Mouse (Mus musculus) hindbrain, embryonic 16.5 days (tissue): Measurements from ENCODE around the gene Cpa5. TPM values are rescaled to one million over a fixed set of nuclear protein-coding genes. Genes with fewer than 3 reads are reported as not detected.

ENCODE experiments used
- ATAC-seq: fragments of 200-750 bp; cut with Nextera tagmentation; 2 replicates; pipeline ENCODE4 v1.8.0; 2017; ENCODE audit warnings: moderate TSS enrichment, moderate library complexity
- H3K27ac ChIP-seq: fragments of 300-500 bp; sonication (generic); 2 replicates; pipeline ENCODE4 v1.5.1; 2014; ENCODE audit warnings: low read depth, mild to moderate bottlenecking, control low read depth, low read length, moderate library complexity
- H3K27me3 ChIP-seq: fragments of 300-500 bp; sonication (generic); replicated peaks from 2 replicates; pipeline ENCODE4 v1.6.1; 2014; ENCODE audit warnings: low read length; ENCODE audit not compliant: control insufficient read depth, insufficient read depth
- H3K36me3 ChIP-seq: fragments of 300-500 bp; sonication (generic); 2 replicates; pipeline ENCODE4 v1.6.1; 2014; ENCODE audit warnings: mild to moderate bottlenecking, low read length, moderate library complexity, mixed read lengths; ENCODE audit not compliant: control insufficient read depth, insufficient read depth
- H3K4me1 ChIP-seq: fragments of 300-500 bp; sonication (generic); 2 replicates; pipeline ENCODE4 v1.6.1; 2014; ENCODE audit warnings: low read depth, low read length; ENCODE audit not compliant: control insufficient read depth, insufficient read depth
- H3K4me2 ChIP-seq: fragments of 300-500 bp; sonication (generic); 2 replicates; pipeline ENCODE4 v1.6.1; 2014; ENCODE audit warnings: mild to moderate bottlenecking, low read length, control low read depth, moderate library complexity
- H3K4me3 ChIP-seq: fragments of 300-500 bp; sonication (generic); 2 replicates; pipeline ENCODE4 v1.5.1; 2014; ENCODE audit warnings: mild to moderate bottlenecking, low read length, control low read depth, moderate library complexity
- H3K9ac ChIP-seq: fragments of 300-500 bp; sonication (generic); 2 replicates; pipeline ENCODE4 v1.6.1; 2014; ENCODE audit warnings: low read depth, mild to moderate bottlenecking, control low read depth, low read length, moderate library complexity
- H3K9me3 ChIP-seq: fragments of 300-500 bp; sonication (generic); 2 replicates; pipeline ENCODE4 v1.6.1; 2014; ENCODE audit warnings: mild to moderate bottlenecking, low read length, moderate library complexity; ENCODE audit not compliant: control insufficient read depth
- WGBS: fragments of 180-500 bp; shearing (Covaris S2); extraction: QIAGEN DNeasy Blood & Tissue Kit; methylation state at CpG from one replicate; pipeline ENCODE4 v1.1.7; 2014; 5-methylcytosine and 5-hydroxymethylcytosine counted together
- polyA plus RNA-seq: library from polyadenylated mRNA; unstranded; fragments of >200 nt; fragmentation: Nextera tagmentation; extraction: Ambion mirVana; gene quantifications from 2 replicates; pipeline ENCODE4 v1.2.1, GENCODE M21; 2015

The Cpa5 gene
- 0.09 and 0.12 TPM in 2 replicates for polyA plus RNA-seq

DNA sequence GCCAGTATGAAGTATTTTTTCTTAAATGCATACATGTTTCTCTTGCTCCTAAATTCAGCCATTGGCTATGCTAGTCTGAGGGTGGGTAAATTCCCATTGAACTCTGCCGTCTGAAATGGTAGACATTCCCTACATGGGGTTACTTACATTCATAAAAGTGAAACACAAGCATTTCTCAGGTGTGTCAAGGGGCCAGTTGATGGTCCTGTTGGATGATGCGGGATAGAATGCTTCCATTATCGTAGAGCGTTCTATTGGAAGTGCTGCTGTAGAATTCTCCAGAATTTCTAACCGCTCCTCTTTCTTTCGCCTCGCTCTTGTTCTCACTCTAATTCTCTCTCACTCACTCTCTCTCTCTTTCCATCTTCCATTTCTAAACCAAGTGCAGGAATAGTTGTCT, at the start of gene Cpa5:
Gene Cpa5, plus strand, starts transcription at position 301 of the 400 bp plus-strand sequence.
- no peak within 1 kb of the TSS for H3K27ac ChIP-seq
- H3K27me3 ChIP-seq: 0 out of 2 replicates have a peak, but pooled peaks cover 2% of the 10 kb centered on the region
- H3K4me1 ChIP-seq: no peaks in the 10 kb centered on the region
- no peak for ATAC-seq
- no peak within 1 kb of the TSS for H3K4me3 ChIP-seq
- H3K36me3 ChIP-seq: no peaks in the 10 kb centered on the region
- WGBS: 84% methylated on average over 7 of the region's 7 CpGs
- no peak within 1 kb of the TSS for H3K4me2 ChIP-seq
- H3K9ac ChIP-seq: no peak within 1 kb of the TSS
- no peaks in the 10 kb centered on the region for H3K9me3 ChIP-seq

DNA sequence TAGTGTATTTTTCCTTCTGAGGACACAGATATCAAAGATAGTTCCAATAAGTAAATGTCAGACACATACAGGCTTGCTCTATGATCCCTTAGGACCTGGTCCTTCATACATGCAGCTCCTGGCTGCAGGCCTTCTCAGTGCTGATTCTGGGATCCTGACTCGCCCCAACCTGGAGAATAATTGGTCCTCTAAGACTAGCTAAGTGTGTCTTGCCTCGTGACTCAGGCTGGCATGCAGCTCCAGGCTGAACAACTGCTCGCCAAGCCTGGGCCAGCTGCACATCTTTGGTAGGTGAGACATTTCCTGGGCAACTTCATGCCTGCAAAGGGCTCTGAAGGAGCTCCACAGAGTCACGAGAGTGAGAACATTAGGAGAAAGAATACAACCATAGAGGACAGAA, 48.7 kb upstream of the Cpa5 start:
- 85% methylated on average over 4 of the region's 4 CpGs for WGBS

DNA sequence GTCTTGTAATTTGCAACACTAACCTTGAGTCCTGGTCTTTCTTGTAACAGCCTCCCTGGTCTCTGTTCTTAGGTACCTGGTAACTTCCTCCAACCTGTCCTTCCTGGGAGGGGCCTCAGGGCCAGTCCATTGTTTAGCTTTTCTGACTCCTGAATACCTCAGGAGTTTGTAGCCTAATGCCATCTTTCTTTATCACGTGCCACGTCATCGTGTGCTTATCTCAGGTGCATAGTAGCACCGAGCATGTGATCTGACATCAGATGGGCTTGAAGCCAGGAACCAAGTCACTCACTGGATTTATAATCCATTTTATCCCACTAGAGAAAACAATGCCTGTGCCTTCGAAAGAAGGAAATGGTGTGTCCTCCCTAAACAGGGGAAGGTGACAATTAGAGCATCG, 47.2 kb upstream of the Cpa5 start:
- Histone ChIP-seq H3K4me1 (no peaks in the 10 kb centered on the region), H3K27ac (no peak overlapping the region), H3K9me3 (no peaks in the 10 kb centered on the region), H3K36me3 (no peaks in the 10 kb centered on the region), H3K4me3 (no peak overlapping the region), H3K9ac (no peak overlapping the region), H3K4me2 (no peak overlapping the region), H3K27me3 (no peaks in the 10 kb centered on the region)
- 81% methylated on average over 6 of the region's 6 CpGs for WGBS
- ATAC-seq: no peak

More for the DNA sequence above, 48.7 kb upstream of the Cpa5 start:
- H3K36me3 ChIP-seq: no peaks in the 10 kb centered on the region
- no peaks in the 10 kb centered on the region for H3K4me1 ChIP-seq
- H3K4me3 ChIP-seq: no peak overlapping the region
- no peak overlapping the region for H3K27ac ChIP-seq
- no peaks in the 10 kb centered on the region for H3K9me3 ChIP-seq
- ATAC-seq: no peak
- no peak overlapping the region for H3K9ac ChIP-seq
- no peak overlapping the region for H3K4me2 ChIP-seq
- no peaks in the 10 kb centered on the region for H3K27me3 ChIP-seq

DNA sequence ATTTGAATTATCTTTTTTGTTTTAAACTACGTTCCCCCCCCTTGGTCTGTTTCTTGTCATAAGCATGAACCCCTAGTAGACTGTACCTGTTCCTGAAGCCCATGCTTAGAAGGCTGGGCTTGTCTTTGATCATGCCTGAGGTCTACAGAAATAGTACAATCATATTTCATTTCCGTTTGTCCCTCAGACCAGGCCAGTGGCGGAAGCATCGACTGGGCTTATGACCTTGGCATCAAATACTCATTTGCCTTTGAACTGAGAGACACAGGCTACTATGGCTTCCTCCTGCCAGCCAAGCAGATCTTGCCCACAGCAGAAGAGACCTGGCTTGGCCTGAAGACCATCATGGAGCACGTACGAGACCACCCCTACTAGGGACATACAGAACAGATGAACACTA, 46.8 kb upstream of the Cpa5 start:
- Histone ChIP-seq H3K27ac (no peak overlapping the region), H3K9me3 (no peaks in the 10 kb centered on the region), H3K4me2 (no peak overlapping the region), H3K4me1 (no peaks in the 10 kb centered on the region), H3K36me3 (no peaks in the 10 kb centered on the region), H3K27me3 (no peaks in the 10 kb centered on the region), H3K4me3 (no peak overlapping the region), H3K9ac (no peak overlapping the region)
- WGBS: 95% methylated on average over 6 of the region's 6 CpGs
- ATAC-seq: no peak

DNA sequence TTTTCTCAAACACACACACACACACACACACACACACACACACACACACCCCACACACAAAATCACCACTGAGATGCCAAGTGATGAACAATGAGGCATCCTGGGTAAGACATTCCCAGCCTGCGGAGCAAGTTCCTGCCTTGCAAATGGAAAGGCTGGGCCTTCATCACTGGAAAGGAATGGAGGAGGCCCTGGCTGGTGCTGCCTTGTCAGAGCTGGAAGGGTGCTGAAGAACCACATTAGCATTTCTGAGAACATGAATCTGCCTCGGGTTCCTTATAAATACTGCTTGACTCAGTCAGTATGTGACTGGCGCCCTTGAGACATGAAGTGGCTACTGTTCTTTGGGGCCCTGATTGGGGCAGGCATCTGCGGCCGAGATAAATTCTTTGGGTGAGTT, 42.7 kb upstream of the Cpa5 start, which contains the start of gene Cpa4:
Gene Cpa4, plus strand, starts transcription at position 301 of the 400 bp plus-strand sequence.
- no peak within 1 kb of the TSS for H3K27ac ChIP-seq
- no peak for ATAC-seq
- WGBS: 74% methylated on average over 5 of the region's 5 CpGs

DNA sequence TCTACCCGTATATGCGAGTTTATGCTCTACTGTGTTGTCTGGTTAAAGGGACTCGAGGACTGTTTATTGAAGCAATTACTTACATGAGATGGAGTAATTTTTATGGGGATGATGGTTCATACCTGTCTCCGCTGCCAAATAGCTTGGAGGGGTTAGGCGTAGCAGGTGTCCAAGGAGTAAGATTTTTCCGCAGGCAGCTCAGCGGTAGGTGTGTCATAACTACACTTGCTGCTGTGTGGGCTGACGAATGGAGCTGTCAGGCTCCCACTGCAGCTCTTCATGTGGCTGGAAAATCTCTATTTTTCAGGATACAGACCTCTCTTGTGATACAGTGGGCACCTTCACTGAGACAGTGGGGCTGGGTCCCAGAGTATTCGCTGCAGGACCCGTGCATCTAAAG, 41.5 kb upstream of the Cpa5 start:
- H3K36me3 ChIP-seq: no peaks in the 10 kb centered on the region
- no peak overlapping the region for H3K4me3 ChIP-seq
- WGBS: 83% methylated on average over 10 of the region's 10 CpGs
- H3K4me1 ChIP-seq: peaks cover 9% of the 10 kb centered on the region
- peak; percentile 41; the same call in 1 of the 2 replicates for ATAC-seq
- H3K9me3 ChIP-seq: no peaks in the 10 kb centered on the region
- no peak overlapping the region for H3K9ac ChIP-seq
- no peak overlapping the region for H3K4me2 ChIP-seq
- no peaks in the 10 kb centered on the region for H3K27me3 ChIP-seq
- H3K27ac ChIP-seq: no peak overlapping the region

More for the DNA sequence above, 42.7 kb upstream of the Cpa5 start, which contains the start of gene Cpa4:
- Histone ChIP-seq H3K9ac (no peak within 1 kb of the TSS), H3K4me3 (no peak within 1 kb of the TSS), H3K4me2 (no peak within 1 kb of the TSS), H3K4me1 (peaks cover 8% of the 10 kb centered on the region), H3K36me3 (no peaks in the 10 kb centered on the region), H3K9me3 (no peaks in the 10 kb centered on the region), H3K27me3 (no peaks in the 10 kb centered on the region)

DNA sequence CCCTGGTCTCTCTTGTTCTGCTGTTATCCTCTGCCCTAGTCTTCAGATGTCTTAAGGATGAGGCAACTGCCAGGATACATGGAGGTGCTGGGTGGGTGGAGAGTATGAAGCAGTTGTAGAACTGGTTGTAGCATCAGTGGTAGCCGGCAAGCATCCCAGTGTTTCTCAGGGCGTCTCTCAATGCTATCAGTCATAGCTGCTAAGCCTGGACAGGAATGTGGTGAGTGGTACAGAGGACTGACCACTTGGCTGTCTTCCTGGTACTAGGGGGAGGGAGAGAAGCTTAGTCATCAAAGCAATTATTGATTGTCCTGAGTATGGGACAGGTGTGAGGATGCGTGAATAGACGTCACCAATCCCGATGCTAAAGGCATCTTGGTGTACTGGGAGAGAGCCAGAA, 40.8 kb upstream of the Cpa5 start:
- 93% methylated on average over 5 of the region's 5 CpGs for WGBS
- Histone ChIP-seq H3K9ac (no peak overlapping the region), H3K4me2 (no peak overlapping the region), H3K4me3 (no peak overlapping the region), H3K27ac (no peak overlapping the region), H3K27me3 (no peaks in the 10 kb centered on the region), H3K9me3 (no peaks in the 10 kb centered on the region), H3K4me1 (peaks cover 9% of the 10 kb centered on the region), H3K36me3 (no peaks in the 10 kb centered on the region)
- no peak for ATAC-seq

DNA sequence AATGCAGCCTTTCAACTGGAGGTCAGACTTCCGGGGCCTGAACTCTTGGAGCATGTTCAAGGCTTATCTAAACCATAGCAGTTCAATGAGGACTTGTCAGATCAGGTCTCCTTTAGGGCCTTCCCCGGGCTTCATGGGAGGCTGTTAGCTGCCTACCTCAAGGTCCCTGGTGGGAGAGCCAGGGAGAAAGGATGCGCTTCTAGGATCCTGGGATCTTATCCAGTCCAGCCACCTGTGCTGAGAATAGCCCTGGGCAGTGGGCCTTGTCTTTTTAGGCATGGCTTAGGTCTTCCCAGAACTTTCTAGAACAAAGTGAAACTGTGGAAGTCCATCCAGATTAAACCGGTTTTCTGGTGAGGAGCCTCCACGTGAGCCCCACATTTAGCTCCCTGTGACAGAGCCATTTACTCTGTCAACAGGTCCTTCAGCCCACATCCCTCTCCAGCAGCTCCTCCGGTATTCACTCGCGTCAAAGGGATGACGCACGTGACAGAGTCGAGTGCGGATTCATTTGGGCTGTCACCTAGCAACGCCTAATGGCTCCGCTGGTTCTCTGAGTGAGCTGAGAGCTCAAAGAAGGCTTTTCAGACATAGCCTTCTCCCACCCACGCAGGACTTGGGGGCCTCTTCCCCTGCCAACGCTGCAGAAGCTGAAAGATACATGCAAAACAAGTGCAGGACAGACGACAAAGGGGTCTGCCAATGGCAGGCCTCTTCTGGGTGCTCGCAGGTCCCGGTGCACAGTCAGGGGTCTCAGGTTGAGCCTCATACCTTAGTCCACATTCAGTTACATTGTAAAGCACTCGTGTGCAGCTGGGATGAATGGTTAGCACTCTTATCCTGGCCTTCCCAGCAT, 38.1 kb upstream of the Cpa5 start:
- peak; percentile 94 for ATAC-seq
- Histone ChIP-seq H3K36me3 (no peaks in the 10 kb centered on the region), H3K27ac (peak overlapping the region; percentile 26), H3K9ac (no peak overlapping the region), H3K4me1 (peaks cover 9% of the 10 kb centered on the region), H3K27me3 (no peaks in the 10 kb centered on the region), H3K9me3 (no peaks in the 10 kb centered on the region), H3K4me2 (peak overlapping the region; percentile 5; the same call in 1 of the 2 replicates), H3K4me3 (no peak overlapping the region)
- WGBS: 31% methylated on average over 20 of the region's 20 CpGs

DNA sequence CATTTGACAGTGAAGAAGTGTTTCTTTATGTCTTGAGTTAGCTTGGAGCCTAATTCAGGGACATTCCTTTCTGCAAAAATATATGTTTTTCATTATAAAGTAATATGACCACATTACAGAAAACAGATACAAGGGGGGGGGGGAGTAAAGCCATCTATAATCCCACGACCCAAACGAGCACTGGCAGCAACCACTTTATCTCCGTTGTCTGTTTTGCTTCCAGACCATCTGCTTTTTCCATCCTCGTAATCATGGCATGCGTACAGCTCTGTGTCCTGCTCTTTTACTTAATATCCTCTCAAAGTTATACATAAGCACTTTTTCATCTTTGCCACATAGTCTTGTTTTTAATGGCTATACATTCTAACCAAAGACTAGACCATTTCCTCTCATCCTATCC, 37.4 kb upstream of the Cpa5 start:
- Histone ChIP-seq H3K27ac (peak overlapping the region; percentile 26; the same call in 1 of the 2 replicates), H3K9ac (no peak overlapping the region), H3K4me1 (peaks cover 9% of the 10 kb centered on the region), H3K27me3 (no peaks in the 10 kb centered on the region), H3K4me3 (no peak overlapping the region), H3K36me3 (no peaks in the 10 kb centered on the region), H3K4me2 (no peak overlapping the region), H3K9me3 (no peaks in the 10 kb centered on the region)
- no peak for ATAC-seq
- WGBS: 49% methylated on average over 5 of the region's 5 CpGs
